Mouse (Mus musculus) neural tube, embryonic 15.5 days (tissue): ENCODE measurements around the gene St3gal6. TPM values are rescaled to one million over a fixed set of nuclear protein-coding genes. Genes with fewer than 3 reads are reported as not detected.

Experiments
- ATAC-seq: fragments of 200-750 bp; cut with Nextera tagmentation; 2 replicates; pipeline ENCODE4 v1.8.0; 2017; ENCODE audit warnings: mild to moderate bottlenecking, moderate TSS enrichment, moderate library complexity; ENCODE audit not compliant: low FRiP score
- H3K27ac ChIP-seq: fragments of 300-500 bp; sonication (generic); replicated peaks from 2 replicates; pipeline ENCODE4 v1.5.1; 2015; ENCODE audit warnings: mild to moderate bottlenecking, inconsistent platforms
- H3K27me3 ChIP-seq: fragments of 300-500 bp; sonication (generic); replicated peaks from 2 replicates; pipeline ENCODE4 v1.6.1; 2015; ENCODE audit warnings: inconsistent platforms
- H3K36me3 ChIP-seq: fragments of 300-500 bp; sonication (generic); 2 replicates; pipeline ENCODE4 v1.6.1; 2015; ENCODE audit warnings: inconsistent platforms
- H3K4me1 ChIP-seq: fragments of 300-500 bp; sonication (generic); 2 replicates; pipeline ENCODE4 v1.6.1; 2015; ENCODE audit warnings: inconsistent platforms
- H3K4me2 ChIP-seq: fragments of 300-500 bp; sonication (generic); 2 replicates; pipeline ENCODE4 v1.6.1; 2015; ENCODE audit warnings: inconsistent platforms, mild to moderate bottlenecking, moderate library complexity
- H3K4me3 ChIP-seq: fragments of 300-500 bp; sonication (generic); replicated peaks from 2 replicates; pipeline ENCODE4 v1.5.1; 2015; ENCODE audit warnings: mild to moderate bottlenecking, inconsistent platforms
- H3K9ac ChIP-seq: fragments of 300-500 bp; sonication (generic); replicated peaks from 2 replicates; pipeline ENCODE4 v1.6.1; 2015; ENCODE audit warnings: mild to moderate bottlenecking, inconsistent platforms
- H3K9me3 ChIP-seq: fragments of 300-500 bp; sonication (generic); replicated peaks from 2 replicates; pipeline ENCODE4 v1.6.1; 2016; ENCODE audit warnings: inconsistent platforms
- WGBS: fragments of 180-500 bp; shearing (Covaris S2); methylation state at CpG from one replicate; pipeline ENCODE4 v1.1.7; 2015; ENCODE audit warnings: mixed read lengths; 5-methylcytosine and 5-hydroxymethylcytosine counted together
- polyA plus RNA-seq: library from polyadenylated mRNA; unstranded; fragments of >200 nt; fragmentation: Nextera tagmentation; extraction: Ambion mirVana; gene quantifications from 2 replicates; pipeline ENCODE4 v1.2.1, GENCODE M21; 2015

Gene St3gal6
- polyA plus RNA-seq, 1 experiment from 2014 or later = 12.1 TPM

- peaks cover 16% of the 10 kb centered on the region for H3K4me1 ChIP-seq
- H3K27me3 ChIP-seq = peaks cover 6% of the 10 kb centered on the region; the same call in 1 of the 2 replicates
- H3K36me3 ChIP-seq = no peaks in the 10 kb centered on the region
- no peak overlapping the region for H3K4me2 ChIP-seq
- no peak overlapping the region for H3K4me3 ChIP-seq
- no peak for ATAC-seq
- H3K27ac ChIP-seq = no peak overlapping the region
- H3K9ac ChIP-seq = no peak overlapping the region
- 94% methylated on average over 6 of the region's 6 CpGs for WGBS
- no peaks in the 10 kb centered on the region for H3K9me3 ChIP-seq
Measured at GRCm38 (mm10) chr16:58520457-58520856, 3.6 kb downstream of the St3gal6 start.

DNA sequence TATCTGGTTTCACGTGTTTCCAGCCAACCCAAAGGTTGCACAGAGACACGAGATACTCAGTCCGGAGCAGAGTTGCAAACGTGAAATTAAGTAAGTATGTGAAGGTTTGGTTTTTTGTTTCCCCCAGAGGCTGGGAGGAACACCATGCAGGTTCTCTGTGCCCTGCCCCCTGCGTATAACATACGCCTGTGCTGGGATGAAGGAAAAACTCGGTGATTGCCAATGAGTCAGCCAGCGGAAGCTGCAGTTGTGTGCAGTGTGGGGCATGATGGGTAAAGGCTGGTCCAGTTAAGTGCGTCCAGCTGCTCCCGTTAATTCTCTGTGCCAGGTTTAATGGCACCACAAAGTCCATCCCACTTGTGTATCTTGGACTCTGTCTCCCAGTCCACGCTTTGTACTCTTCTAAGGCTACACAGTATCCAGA, 4.4 kb downstream of the St3gal6 start:
- Histone ChIP-seq H3K36me3 (no peaks in the 10 kb centered on the region), H3K4me1 (peaks cover 16% of the 10 kb centered on the region), H3K27me3 (peaks cover 6% of the 10 kb centered on the region; the same call in 1 of the 2 replicates), H3K4me3 (no peak overlapping the region), H3K9me3 (no peaks in the 10 kb centered on the region), H3K9ac (no peak overlapping the region), H3K4me2 (peak overlapping the region; percentile 27), H3K27ac (no peak overlapping the region)
- WGBS = 66% methylated on average over 11 of the region's 11 CpGs
- no peak for ATAC-seq

DNA sequence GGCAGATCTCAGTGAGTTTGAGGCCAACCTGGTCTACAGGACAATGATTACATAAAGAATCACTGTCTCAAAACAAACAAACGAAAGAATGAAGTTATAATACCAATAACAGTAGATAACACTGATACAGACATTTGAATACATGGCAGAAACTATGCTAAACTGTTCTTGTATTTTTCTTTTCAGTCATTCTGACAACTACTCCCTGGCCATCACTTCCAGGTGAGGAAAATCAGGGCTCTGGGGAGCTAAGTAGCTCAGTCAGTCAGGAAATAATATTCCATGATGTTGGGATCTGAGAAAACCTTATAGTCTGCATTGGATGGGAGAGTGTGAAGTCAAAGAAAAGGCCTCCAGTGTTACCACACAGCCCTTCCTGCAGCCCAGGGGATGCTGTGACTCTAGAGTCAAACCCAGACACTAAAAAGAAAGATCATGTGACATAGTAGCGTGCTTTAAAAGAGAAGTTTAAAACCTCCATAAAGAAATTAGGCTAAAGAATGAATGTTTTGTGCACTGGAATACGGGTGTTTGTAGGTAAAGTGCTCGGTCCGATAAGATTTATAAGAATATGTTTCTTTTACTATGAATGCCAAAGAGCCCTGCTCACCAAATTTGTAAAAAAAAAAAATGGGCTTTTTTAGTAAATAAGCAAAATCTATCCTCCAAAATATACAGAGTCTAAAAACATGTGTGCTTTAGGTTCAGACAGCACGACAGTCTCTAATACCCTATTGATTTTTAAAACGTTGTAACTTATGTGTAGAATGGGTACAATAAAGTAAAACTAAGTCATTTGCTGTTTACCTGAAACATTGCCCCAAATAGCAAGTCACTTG, 6.9 kb downstream of the St3gal6 start:
- WGBS = 80% methylated on average over 7 of the region's 7 CpGs
- no peaks in the 10 kb centered on the region for H3K36me3 ChIP-seq

GRCm38 (mm10) chr16:58516161-58516560, 7.9 kb downstream of the St3gal6 start:
- H3K4me1 ChIP-seq = peaks cover 15% of the 10 kb centered on the region
- no peak overlapping the region for H3K9ac ChIP-seq
- no peak overlapping the region for H3K4me3 ChIP-seq
- H3K27me3 ChIP-seq = 0 out of 2 replicates have a peak, but pooled peaks cover 3% of the 10 kb centered on the region
- no peak for ATAC-seq
- 94% methylated on average over 2 of the region's 2 CpGs for WGBS
- no peaks in the 10 kb centered on the region for H3K36me3 ChIP-seq
- H3K4me2 ChIP-seq = no peak overlapping the region
- H3K9me3 ChIP-seq = no peaks in the 10 kb centered on the region
- H3K27ac ChIP-seq = no peak overlapping the region

More for the DNA sequence above, 6.9 kb downstream of the St3gal6 start:
- Histone ChIP-seq H3K9ac (no peak overlapping the region), H3K27me3 (peaks cover 6% of the 10 kb centered on the region; the same call in 1 of the 2 replicates), H3K9me3 (no peaks in the 10 kb centered on the region), H3K27ac (no peak overlapping the region), H3K4me1 (peaks cover 17% of the 10 kb centered on the region), H3K4me2 (no peak overlapping the region), H3K4me3 (no peak overlapping the region)
- no peak for ATAC-seq

DNA sequence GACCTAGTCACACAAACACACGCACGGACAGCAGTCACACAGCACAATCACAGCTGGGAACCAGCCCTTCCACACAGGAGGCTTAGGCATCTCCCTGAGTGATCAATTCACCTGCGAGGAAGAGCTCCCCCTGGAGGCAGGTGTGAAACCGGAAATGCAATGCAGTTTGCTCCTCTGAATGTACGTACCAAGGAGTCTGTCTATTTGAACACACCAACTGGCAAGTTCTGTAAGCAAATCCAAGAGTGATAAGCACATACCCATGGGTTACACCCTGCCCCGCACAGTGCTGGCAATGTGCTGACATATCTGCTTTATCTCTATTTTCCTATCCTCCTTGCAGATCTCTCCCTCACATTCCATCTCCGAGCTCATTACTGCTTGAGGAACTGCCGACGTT, 9.5 kb downstream of the St3gal6 start:
- H3K4me3 ChIP-seq = no peak overlapping the region
- H3K36me3 ChIP-seq = no peaks in the 10 kb centered on the region
- no peaks in the 10 kb centered on the region for H3K27me3 ChIP-seq
- no peak overlapping the region for H3K4me2 ChIP-seq
- no peak for ATAC-seq
- H3K27ac ChIP-seq = no peak overlapping the region
- 92% methylated on average over 9 of the region's 9 CpGs for WGBS
- H3K9me3 ChIP-seq = no peaks in the 10 kb centered on the region
- H3K9ac ChIP-seq = no peak overlapping the region
- peaks cover 15% of the 10 kb centered on the region for H3K4me1 ChIP-seq

GRCm38 (mm10) chr16:58513755-58514154, 10.3 kb downstream of the St3gal6 start:
- no peak overlapping the region for H3K4me2 ChIP-seq
- H3K27ac ChIP-seq = peak overlapping the region; percentile 60
- no peaks in the 10 kb centered on the region for H3K9me3 ChIP-seq
- no peaks in the 10 kb centered on the region for H3K27me3 ChIP-seq
- H3K36me3 ChIP-seq = no peaks in the 10 kb centered on the region
- H3K4me1 ChIP-seq = peaks cover 15% of the 10 kb centered on the region
- no peak overlapping the region for H3K4me3 ChIP-seq
- 43% methylated on average over 6 of the region's 6 CpGs for WGBS
- no peak overlapping the region for H3K9ac ChIP-seq
- no peak for ATAC-seq

- Histone ChIP-seq H3K9me3 (no peaks in the 10 kb centered on the region), H3K27ac (peak overlapping the region; percentile 60), H3K4me3 (no peak overlapping the region), H3K4me1 (peaks cover 15% of the 10 kb centered on the region), H3K9ac (no peak overlapping the region), H3K36me3 (no peaks in the 10 kb centered on the region), H3K4me2 (no peak overlapping the region), H3K27me3 (no peaks in the 10 kb centered on the region)
- peak; percentile 79 for ATAC-seq
- WGBS = 28% methylated on average over 3 of the region's 3 CpGs
Measured at GRCm38 (mm10) chr16:58512887-58513286, 11.2 kb downstream of the St3gal6 start.

- peaks cover 18% of the 10 kb centered on the region for H3K4me1 ChIP-seq
- 31% methylated on average over 9 of the region's 9 CpGs for WGBS
- no peaks in the 10 kb centered on the region for H3K9me3 ChIP-seq
- no peaks in the 10 kb centered on the region for H3K36me3 ChIP-seq
- peak overlapping the region; percentile 60 for H3K27ac ChIP-seq
- peak; percentile 27; the same call in 1 of the 2 replicates for ATAC-seq
- no peaks in the 10 kb centered on the region for H3K27me3 ChIP-seq
- H3K9ac ChIP-seq = no peak overlapping the region
- H3K4me2 ChIP-seq = peak overlapping the region; percentile 5
- no peak overlapping the region for H3K4me3 ChIP-seq
Measured at GRCm38 (mm10) chr16:58512181-58512761, 11.8 kb downstream of the St3gal6 start.

- H3K9ac ChIP-seq = no peak overlapping the region
- H3K4me2 ChIP-seq = no peak overlapping the region
- H3K27me3 ChIP-seq = no peaks in the 10 kb centered on the region
- H3K4me1 ChIP-seq = peaks cover 5% of the 10 kb centered on the region; the same call in 1 of the 2 replicates
- H3K36me3 ChIP-seq = no peaks in the 10 kb centered on the region
- no peak for ATAC-seq
- H3K27ac ChIP-seq = no peak overlapping the region
- H3K9me3 ChIP-seq = no peaks in the 10 kb centered on the region
- no peak overlapping the region for H3K4me3 ChIP-seq
Measured at GRCm38 (mm10) chr16:58504945-58505344, 19.1 kb downstream of the St3gal6 start.

DNA sequence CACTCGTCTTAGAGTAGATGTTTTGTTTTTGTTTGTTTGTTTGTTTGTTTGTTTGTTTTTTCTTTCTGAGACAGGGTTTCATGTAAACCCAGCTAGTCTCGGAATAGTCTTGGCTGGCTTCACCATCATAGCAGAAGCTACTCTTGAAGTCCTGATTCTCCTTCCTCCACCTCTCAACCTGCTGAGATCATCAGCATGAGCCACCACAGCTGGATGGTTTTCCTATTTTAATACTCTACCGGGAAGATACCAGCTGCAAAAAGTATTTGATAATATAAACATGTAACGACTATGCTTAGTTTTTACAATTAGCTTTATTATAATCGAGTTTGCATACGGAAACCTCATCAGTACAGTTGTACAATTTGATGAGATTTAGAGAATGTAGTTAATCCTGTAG, 21.5 kb downstream of the St3gal6 start:
- no peak overlapping the region for H3K4me2 ChIP-seq
- no peak overlapping the region for H3K4me3 ChIP-seq
- no peaks in the 10 kb centered on the region for H3K36me3 ChIP-seq
- no peak for ATAC-seq
- no peak overlapping the region for H3K9ac ChIP-seq
- WGBS = 69% methylated on average over 6 of the region's 6 CpGs
- no peak overlapping the region for H3K27ac ChIP-seq
- no peaks in the 10 kb centered on the region for H3K27me3 ChIP-seq
- no peaks in the 10 kb centered on the region for H3K9me3 ChIP-seq
- peaks cover 4% of the 10 kb centered on the region for H3K4me1 ChIP-seq

DNA sequence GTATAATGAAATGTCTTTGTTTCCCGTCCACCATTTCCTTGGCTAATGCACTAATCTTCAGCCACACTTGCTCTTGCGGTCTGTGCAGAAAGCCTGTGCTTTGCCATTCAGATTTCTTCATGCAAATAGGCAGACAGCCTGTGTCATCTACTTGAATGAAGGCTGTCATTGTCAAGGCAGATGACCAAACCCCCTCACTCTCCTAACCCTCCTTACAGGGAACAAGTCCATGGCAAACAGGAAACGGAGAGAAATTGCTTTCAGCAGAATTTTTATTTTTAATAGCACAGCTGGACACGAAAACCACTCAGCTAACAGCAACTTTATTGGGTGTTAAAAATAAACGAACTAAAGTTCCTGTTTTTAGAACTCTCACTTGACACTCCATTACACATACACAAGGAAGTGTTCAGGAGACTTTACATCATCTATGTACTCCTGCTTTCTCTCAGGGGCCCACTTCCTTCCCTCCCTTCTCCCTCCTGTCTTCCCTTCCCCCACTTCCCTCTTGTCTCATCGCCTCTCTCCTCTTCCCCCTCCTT, 22.2 kb downstream of the St3gal6 start:
- ATAC-seq = no peak
- H3K9me3 ChIP-seq = no peaks in the 10 kb centered on the region
- H3K9ac ChIP-seq = no peak overlapping the region
- no peaks in the 10 kb centered on the region for H3K36me3 ChIP-seq
- H3K27ac ChIP-seq = no peak overlapping the region; the same call in 1 of the 2 replicates
- no peaks in the 10 kb centered on the region; the same call in 1 of the 2 replicates for H3K4me1 ChIP-seq
- 45% methylated on average over 6 of the region's 6 CpGs for WGBS
- H3K4me3 ChIP-seq = no peak overlapping the region
- H3K4me2 ChIP-seq = no peak overlapping the region
- H3K27me3 ChIP-seq = no peaks in the 10 kb centered on the region

DNA sequence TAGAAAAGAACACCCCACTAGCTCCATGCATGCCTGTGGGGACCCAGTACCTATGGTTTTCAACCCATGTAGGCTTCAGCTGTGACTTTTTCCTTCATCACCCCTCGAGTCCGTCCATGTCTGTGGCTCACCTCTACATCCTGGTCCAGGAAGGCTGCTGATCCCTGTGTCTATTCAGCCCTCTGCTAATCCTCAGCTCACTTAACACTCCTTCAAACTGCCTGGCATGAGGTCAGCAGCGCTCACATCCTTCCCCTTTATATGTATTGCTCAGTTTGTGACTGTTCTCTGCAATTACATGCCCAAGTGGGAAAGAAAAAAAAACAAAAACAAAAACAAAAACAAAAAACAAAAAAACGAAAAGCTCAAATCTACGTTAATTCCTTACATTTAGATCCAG, 24.4 kb downstream of the St3gal6 start:
- WGBS = 92% methylated on average over 5 of the region's 5 CpGs
- Histone ChIP-seq H3K4me3 (no peak overlapping the region), H3K27ac (peak overlapping the region; percentile 60), H3K27me3 (no peaks in the 10 kb centered on the region), H3K4me2 (no peak overlapping the region), H3K9ac (no peak overlapping the region), H3K36me3 (no peaks in the 10 kb centered on the region), H3K4me1 (no peaks in the 10 kb centered on the region; the same call in 1 of the 2 replicates), H3K9me3 (no peaks in the 10 kb centered on the region)
- ATAC-seq = no peak
